Mouse (Mus musculus) kidney, embryonic 14.5 days (tissue): ENCODE results near the gene Ndn. TPM values are rescaled to one million over a fixed set of nuclear protein-coding genes. Genes with fewer than 3 reads are reported as not detected.
A peak's percentile ranks its signal among the peaks of the same experiment; 100 is the strongest.

Source experiments
- ATAC-seq: fragments of 200-750 bp; cut with Nextera tagmentation; 2 replicates; pipeline ENCODE4 v1.8.0; 2017; ENCODE audit warnings: moderate number of reproducible peaks, mild to moderate bottlenecking, moderate TSS enrichment, moderate library complexity; ENCODE audit not compliant: low FRiP score, low TSS enrichment
- H3K27ac ChIP-seq: fragments of 300-500 bp; sonication (generic); 2 replicates; pipeline ENCODE4 v1.5.1; 2014; ENCODE audit warnings: low read depth, mild to moderate bottlenecking, low read length, moderate library complexity, mixed read lengths
- H3K27me3 ChIP-seq: fragments of 300-500 bp; sonication (generic); 2 replicates; pipeline ENCODE4 v1.6.1; 2014; ENCODE audit warnings: mild to moderate bottlenecking, low read length; ENCODE audit not compliant: control insufficient read depth, insufficient read depth
- H3K36me3 ChIP-seq: fragments of 300-500 bp; sonication (generic); 2 replicates; pipeline ENCODE4 v1.6.1; 2014; ENCODE audit warnings: low read length, mixed read lengths; ENCODE audit not compliant: control insufficient read depth, insufficient read depth
- H3K4me1 ChIP-seq: fragments of 300-500 bp; sonication (generic); 2 replicates; pipeline ENCODE4 v1.6.1; 2014; ENCODE audit warnings: low read length, mixed read lengths; ENCODE audit not compliant: control insufficient read depth, insufficient read depth
- H3K4me2 ChIP-seq: fragments of 300-500 bp; sonication (generic); replicated peaks from 2 replicates; pipeline ENCODE4 v1.6.1; 2014; ENCODE audit warnings: low read depth, mild to moderate bottlenecking, low read length
- H3K4me3 ChIP-seq: fragments of 300-500 bp; sonication (generic); 2 replicates; pipeline ENCODE4 v1.5.1; 2014; ENCODE audit warnings: mild to moderate bottlenecking, low read length
- H3K9ac ChIP-seq: fragments of 300-500 bp; sonication (generic); 2 replicates; pipeline ENCODE4 v1.6.1; 2014; ENCODE audit warnings: low read depth, mild to moderate bottlenecking, low read length, moderate library complexity
- H3K9me3 ChIP-seq: fragments of 300-500 bp; sonication (generic); 2 replicates; pipeline ENCODE4 v1.6.1; 2016; ENCODE audit warnings: low read length; ENCODE audit not compliant: control insufficient read depth
- WGBS: fragments of 180-500 bp; shearing (Covaris S2); extraction: QIAGEN DNeasy Blood & Tissue Kit; methylation state at CpG from one replicate; pipeline ENCODE4 v1.1.7; 2014; 5-methylcytosine and 5-hydroxymethylcytosine counted together
- polyA plus RNA-seq: library from polyadenylated mRNA; unstranded; fragments of >200 nt; fragmentation: Nextera tagmentation; extraction: Ambion mirVana; gene quantifications from 2 replicates; pipeline ENCODE4 v1.2.1, GENCODE M21; 2014

The Ndn gene
- polyA plus RNA-seq: 75.1 and 78.4 TPM in 2 replicates

- no peak within 1 kb of the TSS for H3K4me2 ChIP-seq
- no peak within 1 kb of the TSS for H3K27ac ChIP-seq
- WGBS: 80% methylated on average over 1 of the region's 1 CpGs
- no peaks in the 10 kb centered on the region for H3K27me3 ChIP-seq
- no peak within 1 kb of the TSS for H3K9ac ChIP-seq
- H3K4me1 ChIP-seq: no peaks in the 10 kb centered on the region
- ATAC-seq: no peak
- no peaks in the 10 kb centered on the region for H3K36me3 ChIP-seq
- H3K9me3 ChIP-seq: 0 out of 2 replicates have a peak, but pooled peaks cover 3% of the 10 kb centered on the region
- no peak within 1 kb of the TSS for H3K4me3 ChIP-seq
Measured at GRCm38 (mm10) chr7:62346269-62346668, at the start of gene Ndn. Ndn (plus strand) TSS chr7:62346569.

GRCm38 (mm10) chr7:62302451-62302850 lies 43.9 kb upstream of the Ndn start:
- Histone ChIP-seq H3K27ac (no peak overlapping the region), H3K9me3 (no peaks in the 10 kb centered on the region), H3K4me2 (no peak overlapping the region), H3K4me3 (no peak overlapping the region), H3K36me3 (no peaks in the 10 kb centered on the region), H3K27me3 (no peaks in the 10 kb centered on the region), H3K4me1 (no peaks in the 10 kb centered on the region), H3K9ac (no peak overlapping the region)
- ATAC-seq: no peak
- 97% methylated on average over 3 of the region's 3 CpGs for WGBS

- Histone ChIP-seq H3K9ac (no peak overlapping the region), H3K27ac (no peak overlapping the region), H3K4me3 (no peak overlapping the region), H3K4me1 (no peaks in the 10 kb centered on the region), H3K27me3 (no peaks in the 10 kb centered on the region), H3K9me3 (no peaks in the 10 kb centered on the region), H3K4me2 (no peak overlapping the region), H3K36me3 (no peaks in the 10 kb centered on the region)
- WGBS: 66% methylated on average over 6 of the region's 6 CpGs
- ATAC-seq: no peak
Measured at GRCm38 (mm10) chr7:62306896-62307614, 39.3 kb upstream of the Ndn start.

- 80% methylated on average over 5 of the region's 5 CpGs for WGBS
- Histone ChIP-seq H3K9ac (no peak overlapping the region), H3K4me1 (no peaks in the 10 kb centered on the region), H3K27me3 (no peaks in the 10 kb centered on the region), H3K36me3 (no peaks in the 10 kb centered on the region), H3K4me2 (no peak overlapping the region), H3K27ac (no peak overlapping the region), H3K4me3 (no peak overlapping the region), H3K9me3 (no peaks in the 10 kb centered on the region)
- no peak for ATAC-seq
Measured at GRCm38 (mm10) chr7:62316793-62317192, 29.6 kb upstream of the Ndn start.

- Histone ChIP-seq H3K27me3 (no peaks in the 10 kb centered on the region), H3K9ac (no peak overlapping the region), H3K4me3 (no peak overlapping the region), H3K9me3 (0 out of 2 replicates have a peak, but pooled peaks cover 3% of the 10 kb centered on the region), H3K4me1 (no peaks in the 10 kb centered on the region), H3K4me2 (no peak overlapping the region), H3K36me3 (no peaks in the 10 kb centered on the region), H3K27ac (no peak overlapping the region)
- ATAC-seq: no peak
- WGBS: 31% methylated on average over 1 of the region's 1 CpGs
Measured at GRCm38 (mm10) chr7:62345411-62345810, 958 bp upstream of the Ndn start.

GRCm38 (mm10) chr7:62348106-62348803 lies 1.9 kb downstream of the Ndn start:
- H3K9ac ChIP-seq: peak overlapping the region; percentile 63
- H3K9me3 ChIP-seq: 0 out of 2 replicates have a peak, but pooled peaks cover 3% of the 10 kb centered on the region
- no peaks in the 10 kb centered on the region for H3K36me3 ChIP-seq
- H3K4me1 ChIP-seq: no peaks in the 10 kb centered on the region
- H3K4me2 ChIP-seq: peak overlapping the region; percentile 63
- peak overlapping the region; percentile 46 for H3K4me3 ChIP-seq
- peak; percentile 99 for ATAC-seq
- 14% methylated on average over 42 of the region's 42 CpGs for WGBS
- no peak overlapping the region for H3K27ac ChIP-seq
- H3K27me3 ChIP-seq: no peaks in the 10 kb centered on the region

GRCm38 (mm10) chr7:62348804-62349190 lies 2.4 kb downstream of the Ndn start:
- peak; percentile 69 for ATAC-seq
- no peak overlapping the region for H3K27ac ChIP-seq

GRCm38 (mm10) chr7:62351266-62351665 lies 4.9 kb downstream of the Ndn start:
- Histone ChIP-seq H3K36me3 (no peaks in the 10 kb centered on the region), H3K4me3 (no peak overlapping the region), H3K27me3 (no peaks in the 10 kb centered on the region), H3K4me2 (no peak overlapping the region), H3K9me3 (0 out of 2 replicates have a peak, but pooled peaks cover 3% of the 10 kb centered on the region), H3K9ac (no peak overlapping the region), H3K4me1 (no peaks in the 10 kb centered on the region), H3K27ac (no peak overlapping the region)
- WGBS: 67% methylated on average over 8 of the region's 8 CpGs
- no peak for ATAC-seq

More at GRCm38 (mm10) chr7:62348804-62349190, 2.4 kb downstream of the Ndn start:
- no peaks in the 10 kb centered on the region for H3K4me1 ChIP-seq
- no peaks in the 10 kb centered on the region for H3K36me3 ChIP-seq
- peak overlapping the region; percentile 63; the same call in 1 of the 2 replicates for H3K9ac ChIP-seq
- H3K4me2 ChIP-seq: peak overlapping the region; percentile 63
- H3K27me3 ChIP-seq: no peaks in the 10 kb centered on the region
- H3K9me3 ChIP-seq: 0 out of 2 replicates have a peak, but pooled peaks cover 3% of the 10 kb centered on the region
- 36% methylated on average over 17 of the region's 17 CpGs for WGBS
- H3K4me3 ChIP-seq: peak overlapping the region; percentile 46
